Mouse (Mus musculus) heart, postnatal 0 days (tissue): Measurements from ENCODE around the gene Notch2.

Source experiments
- CTCF ChIP-seq: IDR thresholded peaks from 2 replicates; pipeline ENCODE4 v1.5.1; 2016; ENCODE audit warnings: antibody characterized with exemption, control low read depth, low read depth
- EP300 ChIP-seq: IDR thresholded peaks from 2 replicates; pipeline ENCODE4 v1.6.1; 2016; ENCODE audit warnings: antibody characterized with exemption, low read depth

DNA sequence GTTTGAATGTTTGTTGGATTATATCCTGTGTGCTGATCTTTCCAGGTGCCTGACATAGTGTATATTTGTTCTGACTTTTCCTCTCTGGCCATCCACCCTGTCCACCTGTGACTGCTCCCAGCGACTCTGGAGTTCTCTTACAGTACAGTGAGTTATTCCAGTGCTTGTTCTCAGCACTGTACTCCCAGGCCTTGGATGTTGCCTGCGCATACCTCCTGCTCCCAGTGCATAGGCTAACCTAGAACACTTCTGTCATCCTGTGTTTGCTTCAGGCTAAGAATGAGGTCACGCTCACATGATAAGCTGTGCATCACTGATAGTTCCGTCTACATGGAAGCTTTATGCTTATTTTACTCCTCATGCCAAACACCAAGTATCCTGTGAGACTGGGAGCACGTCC lies 115.4 kb downstream of the Notch2 start:
- TF ChIP-seq CTCF = no peak
- no peak for TF ChIP-seq EP300
